Mouse (Mus musculus): ENCODE measurements around the gene Apoc2. TPM values are rescaled to one million over a fixed set of nuclear protein-coding genes. Genes with fewer than 3 reads are reported as not detected.
"Not testable (repeated sequence)": the region's sequence is repeated elsewhere in the genome, so short reads cannot be mapped to it uniquely, and the experiment has no call there.

Apoc2 gene
- total RNA-seq, 2 experiments from 2014 or later: 52.0 to 144 TPM

GRCm38 (mm10) chr7:19699827-19700148 lies 22.0 kb upstream of the Apoc2 start:
- DNase-seq: no peak

- peak; percentile 77 for DNase-seq
Observed at GRCm38 (mm10) chr7:19698907-19699826, 21.4 kb upstream of the Apoc2 start, which contains the start of gene Apoe. Apoe (minus strand) TSS chr7:19699188.

GRCm38 (mm10) chr7:19697949-19698906 lies 20.5 kb upstream of the Apoc2 start:
- DNase-seq: peak; percentile 40

GRCm38 (mm10) chr7:19696336-19696873 lies 18.7 kb upstream of the Apoc2 start:
- DNase-seq: peak; percentile 12

- no peak for DNase-seq
Observed at GRCm38 (mm10) chr7:19695881-19696280, 18.1 kb upstream of the Apoc2 start.

GRCm38 (mm10) chr7:19695213-19695594 lies 17.5 kb upstream of the Apoc2 start:
- DNase-seq: no peak

- DNase-seq: peak; percentile 34
Observed at GRCm38 (mm10) chr7:19694336-19695212, 16.8 kb upstream of the Apoc2 start.

GRCm38 (mm10) chr7:19693421-19693820 lies 15.7 kb upstream of the Apoc2 start:
- DNase-seq: peak; percentile 78

- DNase-seq: peak; percentile 77
Observed at GRCm38 (mm10) chr7:19691873-19692865, 14.4 kb upstream of the Apoc2 start, which contains the start of gene Apoc1. Apoc1 (minus strand) TSS chr7:19692660.

GRCm38 (mm10) chr7:19691434-19691833 lies 13.7 kb upstream of the Apoc2 start:
- no peak for DNase-seq

- DNase-seq: peak; percentile 16
Observed at GRCm38 (mm10) chr7:19690845-19691244, 13.1 kb upstream of the Apoc2 start.

- no peak for DNase-seq
Observed at GRCm38 (mm10) chr7:19688611-19689010, 10.9 kb upstream of the Apoc2 start.

GRCm38 (mm10) chr7:19688101-19688500 lies 10.4 kb upstream of the Apoc2 start:
- DNase-seq: no peak

- not testable (repeated sequence) for DNase-seq
Observed at GRCm38 (mm10) chr7:19686927-19687583, 9.3 kb upstream of the Apoc2 start.

GRCm38 (mm10) chr7:19686521-19686920 lies 8.8 kb upstream of the Apoc2 start:
- DNase-seq: no peak

- peak; percentile 25 for DNase-seq
Observed at GRCm38 (mm10) chr7:19685374-19685773, 7.6 kb upstream of the Apoc2 start.

GRCm38 (mm10) chr7:19683771-19684201 lies 6.0 kb upstream of the Apoc2 start:
- DNase-seq: no peak

GRCm38 (mm10) chr7:19682979-19683378 lies 5.2 kb upstream of the Apoc2 start:
- DNase-seq: no peak

GRCm38 (mm10) chr7:19681202-19681694 lies 3.5 kb upstream of the Apoc2 start, which contains the start of the genes Gm44805 and Apoc4:
Gm44805 (minus strand) TSS chr7:19681423.
Apoc4 (minus strand) TSS chr7:19681479.
- DNase-seq: peak; percentile 84
